Mouse (Mus musculus) neural tube, embryonic 14.5 days (tissue): Measurements from ENCODE around the gene Mup1. TPM values are rescaled to one million over a fixed set of nuclear protein-coding genes. Genes with fewer than 3 reads are reported as not detected.
"Not testable (repeated sequence)": the region's sequence is repeated elsewhere in the genome, so short reads cannot be mapped to it uniquely, and the experiment has no call there.

Source experiments
- ATAC-seq: fragments of 200-750 bp; cut with Nextera tagmentation; 2 replicates; pipeline ENCODE4 v1.8.0; 2017; ENCODE audit warnings: low read depth, mild to moderate bottlenecking, moderate TSS enrichment, moderate library complexity
- H3K27ac ChIP-seq: fragments of 300-500 bp; sonication (generic); 2 replicates; pipeline ENCODE4 v1.5.1; 2014; ENCODE audit warnings: low read depth, mild to moderate bottlenecking, control low read depth, low read length, moderate library complexity, mixed read lengths
- H3K27me3 ChIP-seq: fragments of 300-500 bp; sonication (generic); 2 replicates; pipeline ENCODE4 v1.6.1; 2014; ENCODE audit warnings: low read length; ENCODE audit not compliant: control insufficient read depth, insufficient read depth
- H3K36me3 ChIP-seq: fragments of 300-500 bp; sonication (generic); 2 replicates; pipeline ENCODE4 v1.6.1; 2014; ENCODE audit warnings: low read length, mixed read lengths; ENCODE audit not compliant: control insufficient read depth, insufficient read depth
- H3K4me1 ChIP-seq: fragments of 300-500 bp; sonication (generic); 2 replicates; pipeline ENCODE4 v1.6.1; 2014; ENCODE audit warnings: low read length; ENCODE audit not compliant: control insufficient read depth, insufficient read depth
- H3K4me2 ChIP-seq: fragments of 300-500 bp; sonication (generic); 2 replicates; pipeline ENCODE4 v1.6.1; 2014; ENCODE audit warnings: mild to moderate bottlenecking, low read depth, low read length, control low read depth
- H3K4me3 ChIP-seq: fragments of 300-500 bp; sonication (generic); 2 replicates; pipeline ENCODE4 v1.5.1; 2014; ENCODE audit warnings: low read depth, low read length, control low read depth, mixed read lengths
- H3K9ac ChIP-seq: fragments of 300-500 bp; sonication (generic); replicated peaks from 2 replicates; pipeline ENCODE4 v1.6.1; 2014; ENCODE audit warnings: low read depth, mild to moderate bottlenecking, control low read depth, low read length, mixed read lengths
- H3K9me3 ChIP-seq: fragments of 300-500 bp; sonication (generic); 2 replicates; pipeline ENCODE4 v1.6.1; 2016; ENCODE audit warnings: low read length; ENCODE audit not compliant: control insufficient read depth
- WGBS: fragments of 180-500 bp; shearing (Covaris S2); extraction: QIAGEN DNeasy Blood & Tissue Kit; methylation state at CpG from one replicate; pipeline ENCODE4 v1.1.7; 2014; 5-methylcytosine and 5-hydroxymethylcytosine counted together
- polyA plus RNA-seq: library from polyadenylated mRNA; unstranded; fragments of >200 nt; fragmentation: Nextera tagmentation; extraction: Ambion mirVana; gene quantifications from 2 replicates; pipeline ENCODE4 v1.2.1, GENCODE M21; 2014

The Mup1 gene
- polyA plus RNA-seq = not detected in 2 replicates

GRCm38 (mm10) chr4:60501860-60502259 is at the start of gene Mup1:
Gene Mup1, minus strand, starts transcription at chr4:60501960.
- H3K4me3 ChIP-seq, ATAC-seq: not testable (repeated sequence)

More at GRCm38 (mm10) chr4:60501860-60502259, at the start of gene Mup1:
- not testable (repeated sequence) for H3K4me1 ChIP-seq, H3K9me3 ChIP-seq, H3K27ac ChIP-seq, H3K4me2 ChIP-seq, H3K9ac ChIP-seq, H3K36me3 ChIP-seq, H3K27me3 ChIP-seq
- WGBS = 87% methylated on average over 2 of the region's 4 CpGs

Other genes starting within 250 kb of the Mup1 start
- gene Mup9, start 80.0 kb downstream of the Mup1 start, polyA plus RNA-seq = not detected in 2 replicates
- not detected in 2 replicates for gene Mup10, start 80.2 kb upstream of the Mup1 start, polyA plus RNA-seq
- gene Mup11, start 160.5 kb upstream of the Mup1 start, polyA plus RNA-seq = not detected in 2 replicates
- not detected in 2 replicates for gene Mup12, start 239.4 kb upstream of the Mup1 start, polyA plus RNA-seq